Mouse (Mus musculus) hindbrain, embryonic 10.5 days (tissue): Measurements from ENCODE around the gene Atg10. TPM values are rescaled to one million over a fixed set of nuclear protein-coding genes. Genes with fewer than 3 reads are reported as not detected.

Source experiments
- DNase-seq: peaks from one replicate; pipeline ENCODE4 v3.0.0-alpha.2; 2017; ENCODE audit warnings: low spot score
- H3K27ac ChIP-seq: fragments of 300-500 bp; sonication (generic); 2 replicates; pipeline ENCODE4 v1.5.1; 2016; ENCODE audit warnings: mild to moderate bottlenecking, moderate library complexity
- H3K27me3 ChIP-seq: fragments of 300-500 bp; sonication (generic); 2 replicates; pipeline ENCODE4 v1.6.1; 2016; ENCODE audit warnings: mild to moderate bottlenecking; ENCODE audit not compliant: poor library complexity, insufficient read depth, severe bottlenecking
- H3K36me3 ChIP-seq: fragments of 300-500 bp; sonication (generic); 2 replicates; pipeline ENCODE4 v1.6.1; 2016; ENCODE audit warnings: mild to moderate bottlenecking, moderate library complexity
- H3K4me1 ChIP-seq: fragments of 300-500 bp; sonication (generic); replicated peaks from 2 replicates; pipeline ENCODE4 v1.6.1; 2016; ENCODE audit warnings: mild to moderate bottlenecking
- H3K4me3 ChIP-seq: fragments of 300-500 bp; sonication (generic); 2 replicates; pipeline ENCODE4 v1.5.1; 2016; ENCODE audit warnings: mild to moderate bottlenecking, moderate library complexity
- H3K9me3 ChIP-seq: fragments of 300-500 bp; sonication (generic); 2 replicates; pipeline ENCODE4 v1.6.1; 2016; ENCODE audit warnings: mild to moderate bottlenecking, moderate library complexity
- WGBS: fragments of 180-500 bp; shearing (Covaris S2); methylation state at CpG from one replicate; pipeline ENCODE4 v1.1.7; 2016; 5-methylcytosine and 5-hydroxymethylcytosine counted together
- polyA plus RNA-seq: library from polyadenylated mRNA; unstranded; fragments of >200 nt; fragmentation: Nextera tagmentation; extraction: Ambion mirVana; gene quantifications from 2 replicates; pipeline ENCODE4 v1.2.1, GENCODE M21; 2016

Gene Atg10
- polyA plus RNA-seq, 1 experiment from 2014 or later = 10.8 TPM

- DNase-seq = no peak
- Histone ChIP-seq H3K4me1 (no peaks in the 10 kb centered on the region), H3K9me3 (no peaks in the 10 kb centered on the region), H3K27me3 (no peaks in the 10 kb centered on the region), H3K27ac (no peak overlapping the region), H3K36me3 (no peaks in the 10 kb centered on the region), H3K4me3 (no peak overlapping the region)
- 78% methylated on average over 4 of the region's 4 CpGs for WGBS
Observed at GRCm38 (mm10) chr13:91155429-91156207, 68.2 kb downstream of the Atg10 start.

GRCm38 (mm10) chr13:91154622-91155021 is 69.1 kb downstream of the Atg10 start:
- Histone ChIP-seq H3K27me3 (no peaks in the 10 kb centered on the region), H3K4me1 (no peaks in the 10 kb centered on the region), H3K27ac (no peak overlapping the region), H3K9me3 (no peaks in the 10 kb centered on the region), H3K36me3 (no peaks in the 10 kb centered on the region), H3K4me3 (no peak overlapping the region)
- DNase-seq = no peak
- 78% methylated on average over 7 of the region's 7 CpGs for WGBS

GRCm38 (mm10) chr13:91136337-91136736 is 87.4 kb downstream of the Atg10 start:
- Histone ChIP-seq H3K4me3 (no peak overlapping the region), H3K27me3 (no peaks in the 10 kb centered on the region), H3K4me1 (no peaks in the 10 kb centered on the region), H3K9me3 (no peaks in the 10 kb centered on the region), H3K36me3 (no peaks in the 10 kb centered on the region), H3K27ac (no peak overlapping the region)
- DNase-seq = no peak

GRCm38 (mm10) chr13:91133334-91133890 is 90.4 kb downstream of the Atg10 start:
- H3K36me3 ChIP-seq = no peaks in the 10 kb centered on the region
- no peak overlapping the region for H3K4me3 ChIP-seq
- WGBS = 75% methylated on average over 5 of the region's 5 CpGs
- no peak for DNase-seq
- no peak overlapping the region for H3K27ac ChIP-seq
- peaks cover 7% of the 10 kb centered on the region; the same call in 1 of the 2 replicates for H3K4me1 ChIP-seq
- H3K9me3 ChIP-seq = no peaks in the 10 kb centered on the region
- H3K27me3 ChIP-seq = no peaks in the 10 kb centered on the region

- no peaks in the 10 kb centered on the region for H3K9me3 ChIP-seq
- no peak for DNase-seq
- no peak overlapping the region for H3K4me3 ChIP-seq
- peaks cover 8% of the 10 kb centered on the region; the same call in 1 of the 2 replicates for H3K4me1 ChIP-seq
- H3K27ac ChIP-seq = 0 out of 2 replicates have a peak overlapping the region, but pooled peaks have one; percentile 23
- H3K36me3 ChIP-seq = no peaks in the 10 kb centered on the region
- H3K27me3 ChIP-seq = no peaks in the 10 kb centered on the region
- WGBS = 66% methylated on average over 7 of the region's 7 CpGs
Observed at GRCm38 (mm10) chr13:91129071-91129470, 94.7 kb downstream of the Atg10 start.

- 53% methylated on average over 1 of the region's 1 CpGs for WGBS
- Histone ChIP-seq H3K4me3 (no peak overlapping the region), H3K27me3 (no peaks in the 10 kb centered on the region), H3K4me1 (peaks cover 8% of the 10 kb centered on the region; the same call in 1 of the 2 replicates), H3K36me3 (no peaks in the 10 kb centered on the region), H3K27ac (peak overlapping the region; percentile 64; the same call in 1 of the 2 replicates), H3K9me3 (no peaks in the 10 kb centered on the region)
- DNase-seq = no peak
Observed at GRCm38 (mm10) chr13:91128581-91128980, 95.2 kb downstream of the Atg10 start.

GRCm38 (mm10) chr13:91118156-91118555 is 105.6 kb downstream of the Atg10 start:
- no peak overlapping the region for H3K4me3 ChIP-seq
- no peaks in the 10 kb centered on the region for H3K9me3 ChIP-seq
- H3K27me3 ChIP-seq = no peaks in the 10 kb centered on the region
- H3K27ac ChIP-seq = no peak overlapping the region
- no peak for DNase-seq
- WGBS = 85% methylated on average over 4 of the region's 4 CpGs
- H3K4me1 ChIP-seq = no peaks in the 10 kb centered on the region
- H3K36me3 ChIP-seq = no peaks in the 10 kb centered on the region

GRCm38 (mm10) chr13:91114880-91115279 is 108.9 kb downstream of the Atg10 start:
- Histone ChIP-seq H3K27ac (no peak overlapping the region), H3K27me3 (no peaks in the 10 kb centered on the region), H3K4me1 (no peaks in the 10 kb centered on the region), H3K36me3 (no peaks in the 10 kb centered on the region), H3K4me3 (no peak overlapping the region), H3K9me3 (no peaks in the 10 kb centered on the region)
- WGBS = 90% methylated on average over 3 of the region's 3 CpGs
- DNase-seq = no peak

- WGBS = 95% methylated on average over 9 of the region's 9 CpGs
- Histone ChIP-seq H3K4me1 (no peaks in the 10 kb centered on the region), H3K27me3 (no peaks in the 10 kb centered on the region), H3K9me3 (no peaks in the 10 kb centered on the region), H3K36me3 (no peaks in the 10 kb centered on the region), H3K27ac (no peak overlapping the region), H3K4me3 (no peak overlapping the region)
- DNase-seq = no peak
Observed at GRCm38 (mm10) chr13:91107308-91107946, 116.3 kb downstream of the Atg10 start.

GRCm38 (mm10) chr13:91102238-91102637 is 121.5 kb downstream of the Atg10 start:
- 86% methylated on average over 3 of the region's 3 CpGs for WGBS
- Histone ChIP-seq H3K27ac (no peak overlapping the region), H3K36me3 (no peaks in the 10 kb centered on the region), H3K4me1 (no peaks in the 10 kb centered on the region), H3K27me3 (no peaks in the 10 kb centered on the region), H3K9me3 (no peaks in the 10 kb centered on the region), H3K4me3 (no peak overlapping the region)
- DNase-seq = no peak

GRCm38 (mm10) chr13:91100417-91100816 is 123.4 kb downstream of the Atg10 start:
- WGBS = 75% methylated on average over 5 of the region's 5 CpGs
- DNase-seq = no peak

GRCm38 (mm10) chr13:91094851-91095250 is 128.9 kb downstream of the Atg10 start:
- 0 out of 2 replicates have a peak, but pooled peaks cover 5% of the 10 kb centered on the region for H3K4me1 ChIP-seq
- no peak overlapping the region for H3K27ac ChIP-seq
- H3K36me3 ChIP-seq = no peaks in the 10 kb centered on the region
- H3K27me3 ChIP-seq = no peaks in the 10 kb centered on the region
- DNase-seq = no peak
- H3K9me3 ChIP-seq = 0 out of 2 replicates have a peak, but pooled peaks cover 2% of the 10 kb centered on the region
- H3K4me3 ChIP-seq = no peak overlapping the region
- 92% methylated on average over 4 of the region's 4 CpGs for whole genome bisulfite sequencing

More at GRCm38 (mm10) chr13:91100417-91100816, 123.4 kb downstream of the Atg10 start:
- H3K4me1 ChIP-seq = no peaks in the 10 kb centered on the region
- H3K4me3 ChIP-seq = no peak overlapping the region
- no peak overlapping the region for H3K27ac ChIP-seq
- no peaks in the 10 kb centered on the region for H3K9me3 ChIP-seq
- H3K27me3 ChIP-seq = no peaks in the 10 kb centered on the region
- no peaks in the 10 kb centered on the region for H3K36me3 ChIP-seq

GRCm38 (mm10) chr13:91094196-91094595 is 129.6 kb downstream of the Atg10 start:
- peak overlapping the region; percentile 16; the same call in 1 of the 2 replicates for H3K27ac ChIP-seq
- no peak for DNase-seq
- H3K9me3 ChIP-seq = 0 out of 2 replicates have a peak, but pooled peaks cover 2% of the 10 kb centered on the region
- H3K4me3 ChIP-seq = no peak overlapping the region
- no peaks in the 10 kb centered on the region for H3K36me3 ChIP-seq
- H3K4me1 ChIP-seq = 0 out of 2 replicates have a peak, but pooled peaks cover 6% of the 10 kb centered on the region
- no peaks in the 10 kb centered on the region for H3K27me3 ChIP-seq
- 50% methylated on average over 7 of the region's 7 CpGs for WGBS
